Mouse (Mus musculus) cerebellum, postnatal 4 days (tissue): ENCODE data around the gene Itgb4.
"Not testable (repeated sequence)": the region's sequence is repeated elsewhere in the genome, so short reads cannot be mapped to it uniquely, and the experiment has no call there.

Source experiments
- DNase-seq, 2 experiments: peaks; one replicate each; pipeline ENCODE4 v3.0.0; 2022; ENCODE audit warnings: low spot score in 2 of 2, mixed read lengths in 1 of 2

Itgb4 gene

DNA sequence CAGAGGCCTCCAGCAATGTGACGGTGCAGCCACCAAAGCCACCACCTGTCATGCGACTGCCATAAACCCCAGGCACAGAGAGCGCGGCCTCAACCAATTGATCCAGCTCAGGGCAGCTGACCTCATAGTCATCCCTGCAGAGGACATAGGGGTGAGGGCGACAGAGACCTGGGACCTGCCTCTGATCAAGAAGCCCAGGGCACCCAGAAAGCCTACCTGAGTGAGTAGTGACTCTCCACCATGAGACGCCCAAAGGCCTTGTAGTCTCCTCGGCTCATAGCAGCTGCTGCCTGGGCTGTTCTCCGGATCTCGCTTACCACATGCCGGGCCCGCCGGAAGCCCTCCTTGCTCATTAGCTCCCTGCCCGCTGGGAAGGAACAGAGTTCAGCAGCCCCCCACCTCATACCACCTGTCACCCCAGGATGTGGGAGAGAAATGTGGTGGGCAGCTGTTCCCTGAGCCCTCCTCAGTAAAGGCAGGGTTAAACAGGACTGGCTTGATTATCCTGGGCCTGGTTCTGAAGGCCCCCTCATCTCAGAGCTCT, 34.4 kb downstream of the Itgb4 start:
- no peak for DNase-seq

GRCm38 (mm10) chr11:116009661-116010060, 35.2 kb downstream of the Itgb4 start:
- DNase-seq = peak in 1 of 2 experiments; percentile 64

DNA sequence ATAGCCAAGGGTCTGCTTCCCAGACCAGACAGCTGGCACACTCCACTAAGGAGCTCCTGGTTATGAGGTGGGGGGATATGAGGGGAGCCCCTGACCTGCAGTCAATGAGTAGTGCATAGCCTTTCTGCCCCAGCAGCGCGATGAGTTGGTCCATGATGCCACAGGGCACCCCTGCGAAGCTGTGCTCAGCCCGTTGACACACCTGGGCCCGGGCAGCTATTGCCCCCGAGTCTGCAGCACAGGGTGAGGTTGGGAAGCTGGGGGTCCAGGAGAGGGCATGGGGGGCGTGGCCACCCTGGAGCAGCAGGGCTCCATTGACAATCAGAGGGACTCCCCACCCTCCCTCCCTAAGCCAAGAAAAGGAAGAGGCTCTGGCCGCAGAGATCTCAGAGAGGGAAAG, 35.6 kb downstream of the Itgb4 start:
- no peak for DNase-seq

DNA sequence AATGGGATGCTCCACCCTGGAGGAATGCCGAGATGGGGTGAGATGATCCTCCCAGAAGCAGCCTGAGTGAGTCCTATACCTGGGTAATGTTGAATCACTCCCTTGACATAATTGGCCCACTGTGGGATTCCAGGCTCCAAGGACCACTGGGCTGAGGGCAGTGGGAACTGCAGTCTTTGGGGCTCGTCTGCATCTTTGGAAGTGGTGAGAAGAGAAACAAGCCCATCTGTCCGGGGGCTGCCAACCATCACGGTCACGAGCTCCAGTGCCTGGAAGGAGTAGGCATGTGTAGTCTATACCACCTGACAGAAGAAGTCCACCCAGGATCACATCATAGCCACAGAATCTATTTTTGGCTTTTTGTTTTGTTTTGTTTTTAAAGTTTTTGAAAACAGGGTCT, 36.4 kb downstream of the Itgb4 start:
- DNase-seq = no peak

DNA sequence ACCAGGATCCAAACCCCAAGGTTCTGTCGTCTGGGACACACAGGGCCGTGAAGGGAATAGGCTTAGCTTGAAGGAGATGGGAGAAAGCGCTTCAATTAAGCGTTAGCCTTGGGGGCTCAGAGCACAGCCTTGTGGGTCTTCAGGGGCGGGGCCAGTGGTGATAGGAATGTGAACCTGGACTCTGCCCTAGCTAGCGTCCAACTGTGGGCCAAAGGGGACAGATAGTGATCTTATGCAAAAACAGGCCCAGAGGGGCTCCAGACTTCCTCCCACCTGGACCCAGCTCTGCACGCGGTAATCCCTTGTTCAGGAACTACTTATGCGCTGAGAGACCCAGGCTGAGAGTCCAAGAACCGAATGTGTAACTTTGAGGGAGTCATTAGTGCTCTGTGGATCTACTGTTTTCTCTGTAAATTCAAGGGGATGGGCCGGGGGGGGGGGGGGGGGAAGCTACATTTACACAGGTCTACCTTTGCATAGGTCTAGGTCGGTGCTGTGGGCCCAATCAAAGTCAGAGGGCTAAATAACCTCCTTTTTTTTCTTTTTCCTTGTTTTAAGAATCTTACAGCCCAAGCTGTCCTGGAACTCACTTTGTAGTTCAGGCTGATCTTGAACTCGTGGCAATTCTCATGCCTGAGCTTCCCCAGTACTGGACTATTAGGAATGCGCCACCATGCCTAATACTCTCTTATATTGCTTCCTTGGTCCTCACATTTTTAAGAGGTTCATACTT, 37.2 kb downstream of the Itgb4 start:
- no peak for DNase-seq

- peak; percentile 57 to 74 for DNase-seq
Measured at GRCm38 (mm10) chr11:116012262-116012947, 37.9 kb downstream of the Itgb4 start, which contains the start of gene Galk1. Galk1 (minus strand) TSS chr11:116012719.

- DNase-seq = no peak
Measured at GRCm38 (mm10) chr11:116014821-116015220, 40.3 kb downstream of the Itgb4 start.

DNA sequence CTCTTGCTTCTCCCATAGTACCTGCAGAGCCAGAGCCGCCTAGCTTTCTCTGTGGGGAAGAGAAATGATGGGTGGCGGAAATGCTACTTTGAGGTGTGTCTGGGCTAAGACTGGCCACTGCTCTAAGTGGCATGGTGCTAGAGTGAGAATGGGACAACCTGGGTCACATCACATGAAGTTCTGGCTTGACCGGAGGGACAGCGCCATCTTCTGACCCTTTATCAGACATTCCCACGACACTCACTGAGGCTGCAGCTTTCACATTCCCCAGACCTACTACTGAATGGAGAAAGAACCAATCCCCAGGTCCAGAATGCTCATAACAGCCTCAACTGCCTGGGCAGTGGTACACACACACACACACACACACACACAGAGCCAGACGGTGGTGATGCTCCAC, 43.6 kb downstream of the Itgb4 start:
- DNase-seq = no peak

DNA sequence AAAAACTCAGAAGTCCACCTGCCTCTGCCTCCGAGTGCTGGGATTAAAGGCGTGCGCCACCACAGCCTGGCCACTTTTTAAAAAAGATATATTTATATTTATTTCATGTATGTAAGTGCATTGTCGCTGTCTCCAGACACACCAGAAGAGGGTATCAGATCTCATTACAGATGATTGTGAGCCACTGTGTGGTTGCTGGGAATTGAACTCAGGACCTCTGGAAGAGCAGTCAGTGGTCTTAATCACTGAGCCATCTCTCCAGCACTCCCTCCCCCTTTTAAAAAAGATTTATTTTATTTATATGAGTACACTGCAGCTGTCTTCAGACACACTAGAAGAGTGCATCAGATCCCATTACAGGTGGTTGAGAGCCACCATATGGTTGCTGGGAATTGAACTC, 44.4 kb downstream of the Itgb4 start:
- not testable (repeated sequence) for DNase-seq

- no peak for DNase-seq
Measured at GRCm38 (mm10) chr11:116019360-116019791, 44.9 kb downstream of the Itgb4 start.

GRCm38 (mm10) chr11:116019976-116020411, 45.5 kb downstream of the Itgb4 start:
- no peak for DNase-seq

DNA sequence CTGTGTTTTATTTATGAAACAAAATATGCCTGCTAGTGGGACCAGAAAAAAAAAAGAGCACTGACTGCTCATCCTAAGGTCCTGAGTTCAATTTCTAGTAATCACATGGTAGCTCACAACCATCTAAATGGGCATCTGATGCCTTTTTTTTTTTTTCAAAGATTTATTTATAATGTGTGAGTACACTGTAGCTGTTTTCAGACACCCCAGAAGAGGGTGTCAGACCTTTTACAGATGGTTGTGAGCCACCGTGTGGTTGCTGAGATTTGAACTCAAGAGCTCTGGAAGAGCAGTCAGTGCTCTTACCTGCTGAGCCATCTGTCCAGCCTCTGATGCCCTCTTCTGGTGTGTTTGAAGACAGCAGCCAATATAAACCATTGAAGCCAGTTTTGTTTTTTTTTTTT, 46.0 kb downstream of the Itgb4 start:
- DNase-seq = no peak

DNA sequence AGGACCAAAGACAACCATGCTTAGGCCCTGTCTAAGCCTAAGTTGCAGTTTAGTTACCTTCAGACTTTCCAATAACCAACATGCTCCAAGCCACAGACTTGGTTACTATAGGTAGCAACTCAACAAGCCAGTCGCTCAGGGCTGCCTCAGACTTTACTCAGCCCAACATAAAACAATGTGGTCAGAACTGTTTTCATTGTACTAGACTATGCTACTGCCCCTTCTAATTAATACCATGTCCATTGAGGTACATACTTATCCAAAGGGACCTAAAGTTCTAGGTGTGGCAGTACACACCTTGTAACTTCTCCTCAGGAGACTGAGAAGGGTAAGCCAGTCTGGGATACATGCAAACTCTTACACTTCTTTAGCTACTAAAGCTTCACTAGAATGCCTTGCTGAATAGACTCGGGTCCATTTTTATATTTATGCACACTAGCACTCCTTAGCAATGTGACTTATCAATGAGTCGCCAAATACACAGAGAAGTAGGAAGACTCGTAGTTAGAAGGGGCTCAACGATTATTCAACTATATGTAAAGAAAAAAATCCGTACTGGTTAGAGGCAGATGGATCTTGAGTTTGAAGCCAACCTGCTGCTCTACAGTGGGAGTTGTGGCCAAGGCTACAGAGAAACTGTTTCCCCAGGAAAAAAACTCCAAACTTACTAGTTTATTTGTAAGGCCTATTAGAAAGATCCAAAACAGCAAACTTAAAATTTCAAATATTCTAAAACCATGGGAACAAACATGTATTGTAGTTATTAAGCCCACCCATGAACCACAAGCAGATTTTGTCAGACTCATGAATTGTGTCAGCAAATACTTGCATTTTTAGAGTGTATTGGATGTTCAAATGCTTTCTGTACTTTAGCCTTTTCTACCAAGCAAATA, 47.1 kb downstream of the Itgb4 start:
- no peak for DNase-seq

- DNase-seq = no peak
Measured at GRCm38 (mm10) chr11:116022256-116022780, 47.8 kb downstream of the Itgb4 start.

DNA sequence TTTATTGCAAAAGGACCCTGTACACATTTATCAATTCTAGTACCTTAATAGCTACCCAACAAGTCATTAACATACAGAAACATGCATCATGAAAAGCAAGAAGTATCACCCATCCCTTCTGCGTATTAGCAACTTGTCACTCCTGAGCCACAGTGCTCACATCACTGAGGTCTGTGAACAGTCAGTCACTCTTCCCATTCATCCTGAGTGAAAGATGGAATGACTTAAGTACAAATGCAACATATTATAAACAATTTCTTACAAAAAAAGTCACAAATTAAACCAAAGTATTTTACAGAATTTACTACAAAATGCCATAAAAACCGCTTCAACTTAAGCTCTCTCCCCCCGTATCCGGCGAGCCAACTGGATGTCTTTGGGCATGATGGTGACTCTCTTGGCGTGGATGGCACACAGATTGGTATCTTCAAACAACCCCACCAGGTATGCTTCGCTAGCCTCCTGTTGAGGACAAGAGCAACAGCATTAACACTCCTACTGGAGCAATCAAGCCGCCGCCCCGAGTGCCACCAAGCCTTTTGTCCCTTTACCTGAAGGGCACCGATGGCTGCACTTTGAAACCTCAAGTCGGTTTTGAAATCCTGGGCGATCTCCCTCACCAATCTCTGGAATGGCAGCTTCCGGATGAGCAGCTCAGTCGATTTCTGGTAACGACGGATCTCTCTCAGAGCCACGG, 48.7 kb downstream of the Itgb4 start:
- not testable (repeated sequence) for DNase-seq

DNA sequence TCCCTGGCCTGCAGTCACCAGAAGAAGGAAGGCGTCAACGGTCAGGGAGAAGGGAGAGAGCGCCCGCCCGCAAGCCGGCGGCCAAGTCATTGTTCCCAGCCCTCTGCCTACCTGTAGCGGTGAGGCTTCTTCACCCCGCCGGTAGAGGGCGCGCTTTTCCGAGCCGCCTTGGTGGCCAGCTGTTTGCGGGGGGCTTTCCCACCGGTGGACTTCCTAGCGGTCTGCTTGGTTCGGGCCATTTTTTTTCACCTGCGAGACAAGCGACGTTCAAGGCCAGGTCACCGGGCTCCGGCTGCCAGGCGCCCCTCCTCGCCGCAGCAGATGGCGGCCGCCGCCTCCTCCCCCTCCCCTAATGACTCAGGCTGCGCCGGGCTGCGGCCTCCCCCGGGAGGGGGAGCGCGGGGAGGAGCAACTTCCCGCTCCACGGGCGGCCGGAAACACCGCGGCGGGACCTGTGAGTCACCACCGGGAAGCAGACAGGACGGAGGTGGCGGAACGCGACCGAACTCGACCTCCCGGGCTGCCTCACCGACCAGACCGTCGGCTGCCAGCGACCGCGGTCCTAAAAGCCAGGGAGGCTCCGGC, 49.4 kb downstream of the Itgb4 start:
- peak in 1 of 2 experiments; percentile 78 for DNase-seq

DNA sequence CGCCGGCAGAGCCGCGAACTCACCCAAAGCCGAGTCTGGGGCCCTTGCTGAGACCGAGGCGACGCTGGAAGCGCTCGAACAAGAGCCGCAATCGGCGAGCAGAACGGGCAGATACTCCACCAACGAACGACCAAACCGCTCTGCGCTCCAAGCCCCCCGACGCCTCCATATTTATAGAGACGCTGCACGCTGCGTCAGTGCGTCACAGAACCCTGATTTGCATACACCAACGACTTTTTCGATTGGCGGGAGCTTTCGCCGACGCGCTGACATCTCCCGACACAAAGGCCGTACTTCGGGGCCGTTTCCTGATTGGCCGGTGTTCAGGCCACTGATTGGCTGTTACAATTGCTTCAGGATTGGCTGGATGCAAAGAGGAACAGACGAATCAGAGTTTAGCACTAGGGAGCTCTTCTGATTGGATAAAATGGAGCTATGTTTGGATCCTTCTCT, 49.9 kb downstream of the Itgb4 start:
- peak; percentile 87 to 92 for DNase-seq

DNA sequence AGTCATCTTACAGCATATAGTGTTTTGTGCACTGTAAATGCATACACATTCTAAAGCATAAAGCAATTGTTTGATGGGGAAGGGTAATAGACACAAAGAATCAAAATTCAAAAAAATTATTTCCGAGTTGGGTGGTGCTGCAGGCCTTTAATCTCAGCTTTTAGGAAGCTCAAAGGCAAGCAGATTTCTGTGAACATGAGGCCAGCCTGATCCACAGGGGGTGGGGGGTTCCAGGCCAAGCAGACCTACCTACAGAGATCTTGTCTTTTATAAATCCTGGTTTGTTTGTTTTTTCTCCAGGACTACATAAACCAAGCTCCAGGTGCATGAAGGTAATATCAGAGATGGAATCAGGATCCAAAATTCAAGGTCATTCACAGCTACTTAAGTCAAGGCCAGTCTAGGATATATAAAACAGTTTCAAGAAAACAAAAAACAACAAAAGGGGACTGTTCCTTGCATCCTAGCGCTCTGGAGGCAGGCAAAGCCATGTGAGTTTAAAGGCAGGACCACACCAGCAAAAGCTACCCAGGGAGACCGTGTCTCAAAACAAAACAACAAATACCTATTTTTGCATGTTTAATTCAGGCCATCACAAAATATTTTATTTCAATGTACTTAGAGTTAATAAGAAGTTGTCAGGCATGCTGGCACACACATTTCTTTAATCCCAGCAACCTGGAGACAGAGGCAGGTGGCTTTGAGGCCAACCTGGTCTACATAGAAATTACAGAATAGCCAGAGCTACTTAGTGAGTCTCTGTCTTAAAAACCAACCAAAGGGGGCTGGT, 50.7 kb downstream of the Itgb4 start:
- no peak for DNase-seq

GRCm38 (mm10) chr11:116027756-116028155, 53.2 kb downstream of the Itgb4 start, which contains the start of gene H3f3b:
H3f3b (minus strand) TSS chr11:116027962.
- no peak for DNase-seq
